Mouse (Mus musculus): ENCODE data around the gene Lmod3.

GRCm38 (mm10) chr6:97293667-97294569 is 41.4 kb upstream of the Lmod3 start:
- TF ChIP-seq POLR2A (IDR thresholded peaks at IDR 0.05; ENCODE audit: borderline replicate concordance, control insufficient read depth, low read depth, low read length) (no peak), CTCF (IDR thresholded peaks at IDR 0.05; ENCODE audit: control insufficient read depth, insufficient read depth, low read length) (no peak)
